Mouse (Mus musculus) ovary, postnatal 10 days (tissue): ENCODE data around the gene Dab1.

Experiments used
- DNase-seq: peaks from one replicate; pipeline ENCODE4 v3.0.0; 2022; ENCODE audit warnings: low spot score

The Dab1 gene

GRCm38 (mm10) chr4:103974946-103975345, 355.8 kb downstream of the Dab1 start:
- no peak for DNase-seq

GRCm38 (mm10) chr4:103993884-103994283, 374.7 kb downstream of the Dab1 start:
- no peak for DNase-seq

GRCm38 (mm10) chr4:103994406-103994805, 375.2 kb downstream of the Dab1 start:
- DNase-seq, result no peak

- DNase-seq, result no peak
Measured at GRCm38 (mm10) chr4:104008406-104008805, 389.2 kb downstream of the Dab1 start.

GRCm38 (mm10) chr4:104011683-104012082, 392.5 kb downstream of the Dab1 start:
- DNase-seq, result no peak

- no peak for DNase-seq
Measured at GRCm38 (mm10) chr4:104012150-104012549, 393.0 kb downstream of the Dab1 start.

- DNase-seq, result no peak
Measured at GRCm38 (mm10) chr4:104025117-104025694, 406.0 kb downstream of the Dab1 start.

- DNase-seq, result no peak
Measured at GRCm38 (mm10) chr4:104026834-104027233, 407.7 kb downstream of the Dab1 start.

GRCm38 (mm10) chr4:104027239-104027638, 408.1 kb downstream of the Dab1 start:
- no peak for DNase-seq

- no peak for DNase-seq
Measured at GRCm38 (mm10) chr4:104036091-104036490, 416.9 kb downstream of the Dab1 start.

- DNase-seq, result no peak
Measured at GRCm38 (mm10) chr4:104039588-104039987, 420.4 kb downstream of the Dab1 start.

GRCm38 (mm10) chr4:104043441-104043840, 424.3 kb downstream of the Dab1 start:
- no peak for DNase-seq

GRCm38 (mm10) chr4:104044634-104045033, 425.5 kb downstream of the Dab1 start:
- no peak for DNase-seq

- no peak for DNase-seq
Measured at GRCm38 (mm10) chr4:104047966-104048804, 429.0 kb downstream of the Dab1 start.

- DNase-seq, result no peak
Measured at GRCm38 (mm10) chr4:104057116-104057515, 438.0 kb downstream of the Dab1 start.

- DNase-seq, result no peak
Measured at GRCm38 (mm10) chr4:104059569-104059968, 440.4 kb downstream of the Dab1 start.

GRCm38 (mm10) chr4:104062356-104062755, 443.2 kb downstream of the Dab1 start:
- DNase-seq, result no peak

GRCm38 (mm10) chr4:104066901-104067300, 447.7 kb downstream of the Dab1 start:
- no peak for DNase-seq

- DNase-seq, result no peak
Measured at GRCm38 (mm10) chr4:104067748-104068147, 448.6 kb downstream of the Dab1 start.

GRCm38 (mm10) chr4:104071296-104071695, 452.1 kb downstream of the Dab1 start:
- no peak for DNase-seq

- DNase-seq, result no peak
Measured at GRCm38 (mm10) chr4:104073920-104074459, 454.8 kb downstream of the Dab1 start.

- DNase-seq, result no peak
Measured at GRCm38 (mm10) chr4:104077771-104078170, 458.6 kb downstream of the Dab1 start.

GRCm38 (mm10) chr4:104106299-104106698, 487.1 kb downstream of the Dab1 start:
- DNase-seq, result no peak
